Mouse (Mus musculus) thymus, adult 2 months (tissue): ENCODE measurements at regions not wholly inside any gene's neighbourhood (a gene's known extent, or its start where the extent isn't known, plus 50 kb on each side); places are given as distances from the start of the nearest gene placed in this dataset.

Experiments
- CTCF ChIP-seq: fragments of 200-500 bp; IDR thresholded peaks from 2 replicates; pipeline ENCODE4 v1.5.1; 2012; ENCODE audit warnings: mild to moderate bottlenecking, control low read depth, low read length, moderate library complexity, borderline replicate concordance; ENCODE audit not compliant: control insufficient read depth, poor library complexity, insufficient read depth; ENCODE audit errors: extremely low read depth
- POLR2A ChIP-seq: fragments of 200-500 bp; IDR thresholded peaks from 2 replicates; pipeline ENCODE4 v1.6.1; 2012; ENCODE audit warnings: mild to moderate bottlenecking, low read length, control low read depth, moderate library complexity; ENCODE audit not compliant: control insufficient read depth, poor library complexity, insufficient read depth; ENCODE audit errors: extremely low read depth

DNA sequence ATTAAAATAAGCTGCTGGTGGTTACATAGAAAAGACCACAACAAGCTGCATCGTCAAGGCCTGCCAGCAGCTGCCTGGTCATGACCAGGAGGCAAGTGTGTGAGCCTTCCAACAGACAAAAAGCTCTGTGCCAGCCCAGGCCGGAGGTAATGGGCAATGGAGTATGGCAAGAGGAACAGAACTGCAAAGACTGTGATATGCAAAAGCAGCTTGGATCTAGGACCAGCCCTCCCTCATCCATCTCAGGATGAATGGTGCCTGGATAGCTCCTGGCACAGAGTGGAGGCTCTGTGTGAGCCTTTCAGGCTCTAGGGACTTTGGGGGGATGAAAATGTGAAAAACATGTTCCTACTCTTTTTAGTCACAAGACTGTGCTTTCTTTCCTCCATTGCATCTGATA lies 402.5 kb upstream of the Tnp1 start:
- TF ChIP-seq CTCF (no peak), POLR2A (no peak)
